Mouse (Mus musculus) B cell, adult 2 months (primary cell): ENCODE measurements around the gene Atp2c1.

ENCODE experiments used
- DNase-seq, 2 experiments: peaks; one replicate each; pipeline ENCODE4 v3.0.0; 2022

Gene Atp2c1

DNA sequence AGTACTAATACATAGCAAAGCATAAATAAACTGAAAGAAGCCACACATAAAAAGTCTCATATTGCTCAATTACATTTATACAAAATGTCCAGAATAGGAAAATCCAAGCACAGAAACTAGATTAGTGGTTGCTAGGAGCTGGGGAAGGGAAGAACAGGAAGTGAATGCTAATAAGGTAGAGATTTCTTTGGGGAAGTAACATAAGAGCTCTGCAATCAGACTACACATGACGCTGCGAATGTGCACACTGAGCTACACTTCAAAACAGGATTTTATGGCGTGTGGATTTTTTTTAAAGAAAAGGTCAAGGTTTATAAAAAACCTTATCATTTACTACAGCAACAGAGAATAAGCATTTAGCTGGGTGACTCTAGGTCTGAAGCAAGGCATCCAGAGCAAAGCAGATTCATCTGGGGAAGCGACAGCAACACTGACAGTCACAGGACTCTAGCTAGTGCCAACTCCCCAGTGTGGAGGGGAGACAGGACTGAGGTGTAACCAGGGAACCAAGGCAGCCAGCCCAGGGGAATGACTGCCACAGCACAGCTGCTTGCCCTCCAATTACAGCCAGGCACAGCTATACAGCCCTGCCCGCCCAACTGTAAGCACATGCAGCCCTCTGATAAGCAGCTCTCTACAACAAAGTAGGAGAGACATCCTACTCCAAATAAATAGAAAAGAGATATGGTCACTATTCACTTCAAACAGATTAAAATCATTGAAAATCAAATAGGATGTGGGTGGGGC lies 42.6 kb downstream of the Atp2c1 start:
- no peak for DNase-seq

DNA sequence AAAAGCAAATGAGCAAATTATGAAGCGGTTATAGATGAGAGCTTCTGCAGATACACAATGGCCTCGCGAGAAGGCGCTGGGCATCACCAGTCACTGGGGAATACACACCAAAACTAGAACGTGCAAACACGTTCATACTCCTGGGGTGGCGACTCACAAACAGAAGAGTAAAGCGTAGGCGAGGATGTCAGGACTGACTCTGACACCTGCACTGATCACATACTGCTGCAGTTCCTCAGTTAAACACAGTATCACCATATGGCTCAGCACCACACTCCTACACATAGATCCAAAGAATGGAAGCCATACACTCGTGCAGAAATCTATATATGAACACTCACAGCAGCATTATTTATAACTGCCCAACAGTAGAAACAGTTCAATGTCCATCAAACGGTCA lies 43.2 kb downstream of the Atp2c1 start:
- DNase-seq = no peak

DNA sequence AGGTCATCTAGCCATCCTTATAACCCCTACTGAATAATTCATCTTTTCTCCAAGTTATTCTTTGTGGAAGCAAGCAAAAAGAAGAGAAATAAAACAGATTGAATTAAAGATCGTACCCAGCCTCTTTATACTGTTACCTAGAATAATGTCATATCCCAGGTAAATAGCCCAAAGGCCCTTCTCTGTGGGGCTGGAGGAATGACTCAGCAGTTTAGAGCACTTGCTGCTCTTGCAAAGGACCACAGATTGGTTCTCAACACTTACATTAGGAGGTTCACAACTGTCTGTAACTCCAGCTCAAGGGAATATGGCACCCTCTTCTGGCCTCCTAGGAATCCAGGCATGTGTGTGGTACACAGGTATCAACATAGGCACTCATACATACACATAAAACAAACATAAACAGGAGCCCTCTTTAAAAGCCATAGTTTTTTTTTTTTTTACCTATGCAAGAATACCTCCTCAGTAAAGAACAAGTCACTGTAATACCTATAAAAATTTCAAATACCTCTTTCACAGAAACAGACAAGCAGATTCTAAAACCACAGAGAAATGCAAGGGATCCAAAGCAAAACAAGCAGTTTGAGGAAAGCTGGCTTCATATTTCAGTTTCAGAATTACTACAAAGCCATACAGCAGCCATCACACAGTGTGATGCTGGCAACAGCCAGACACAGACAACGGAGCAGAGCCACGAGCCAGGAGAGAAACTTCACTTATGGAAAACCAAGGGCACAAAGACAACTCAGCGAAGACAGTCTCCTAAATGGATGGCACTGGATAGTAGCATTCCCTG lies 44.2 kb downstream of the Atp2c1 start:
- DNase-seq = no peak

DNA sequence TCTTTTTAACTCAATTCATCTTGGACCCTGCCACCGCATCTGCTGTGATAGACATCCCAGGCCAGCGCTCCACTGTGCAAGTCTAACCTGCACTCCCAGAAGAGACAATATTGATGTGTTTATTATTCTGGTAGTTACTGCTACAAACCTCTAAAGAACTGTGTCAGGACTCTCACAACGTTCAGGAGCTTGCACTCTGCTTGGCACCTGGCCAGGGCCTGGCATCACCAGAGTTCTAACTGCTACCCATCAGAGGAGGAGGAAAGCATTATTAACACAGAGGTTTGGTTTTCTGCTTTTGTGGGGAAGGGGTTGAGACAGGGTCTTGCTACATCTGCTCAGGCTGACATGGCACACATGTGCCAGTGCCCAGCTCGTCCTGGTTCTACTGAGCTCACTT lies 45.0 kb downstream of the Atp2c1 start:
- no peak for DNase-seq

DNA sequence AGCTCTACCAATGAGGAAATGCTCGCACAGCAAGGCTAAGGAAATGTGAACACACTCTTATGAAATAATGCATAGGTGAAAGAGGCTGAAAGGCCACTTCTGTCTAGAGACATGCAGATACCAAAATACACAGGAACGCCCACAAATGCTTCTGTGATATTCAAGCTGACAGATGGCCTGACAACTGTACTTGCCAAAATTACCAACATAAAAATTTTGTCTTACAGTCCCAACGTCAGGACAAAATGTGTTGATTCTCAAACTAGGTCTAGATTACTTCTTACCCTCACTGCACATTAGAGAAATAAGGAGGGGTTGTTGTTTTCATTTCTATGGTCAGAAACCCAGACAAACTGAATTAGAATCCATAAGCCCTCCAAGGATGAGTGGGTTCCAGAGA lies 51.0 kb downstream of the Atp2c1 start:
- DNase-seq = no peak

DNA sequence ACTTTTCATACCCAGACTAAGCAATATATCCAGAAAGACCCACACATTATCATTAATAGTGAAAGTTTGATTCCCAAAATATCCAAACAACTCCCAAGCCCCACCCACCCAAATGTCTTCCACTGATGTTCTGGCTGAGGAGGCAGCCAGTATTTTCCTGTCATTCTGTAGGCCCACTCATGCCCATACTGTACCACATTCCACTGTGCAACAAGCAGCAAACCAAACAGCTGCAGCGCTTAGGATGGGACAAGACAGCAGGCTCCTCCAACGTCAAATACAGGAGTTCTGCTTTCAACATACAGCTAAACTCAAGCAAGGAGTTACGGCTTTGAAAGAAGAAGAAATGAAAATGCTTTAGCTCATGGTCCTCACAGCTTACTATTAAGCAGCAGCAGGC lies 52.2 kb downstream of the Atp2c1 start:
- DNase-seq = no peak

DNA sequence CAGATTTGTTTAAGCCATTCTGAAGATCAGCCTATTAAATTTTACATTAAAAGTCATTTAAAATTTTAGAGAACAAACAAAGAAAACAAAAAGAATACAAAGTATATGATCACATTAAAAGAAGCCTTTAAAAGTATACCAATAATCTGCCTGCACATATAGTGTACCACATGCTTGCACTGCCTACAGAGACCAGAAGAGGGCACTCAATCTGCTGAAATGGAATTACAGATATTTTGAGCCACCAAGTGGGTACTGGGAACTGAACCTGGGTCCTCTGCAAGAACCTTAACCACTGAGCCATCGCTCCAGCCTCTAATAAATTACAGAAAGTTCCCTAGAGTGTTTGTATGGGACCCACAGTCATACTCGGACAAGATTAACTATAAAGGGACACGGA lies 59.3 kb downstream of the Atp2c1 start:
- DNase-seq = peak; percentile 29 to 38

DNA sequence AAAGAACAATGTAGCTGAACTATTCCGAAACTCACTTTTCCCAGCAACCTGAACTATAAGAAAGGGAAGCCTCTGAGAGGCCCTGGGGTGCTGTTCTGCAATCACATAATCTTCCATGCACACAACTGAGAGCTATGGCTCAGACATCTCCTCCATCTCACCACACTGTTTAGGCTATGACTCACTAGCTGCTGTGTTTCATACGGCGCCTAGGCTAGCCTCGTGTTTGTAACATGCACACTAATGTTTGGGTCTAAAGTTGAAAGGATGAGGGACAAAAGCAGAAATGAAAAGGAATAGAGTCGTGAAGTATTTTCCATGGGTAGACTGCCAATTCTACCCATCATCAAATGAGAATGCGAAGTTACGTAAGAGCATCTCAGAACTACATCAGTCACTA lies 65.6 kb downstream of the Atp2c1 start:
- DNase-seq = no peak

DNA sequence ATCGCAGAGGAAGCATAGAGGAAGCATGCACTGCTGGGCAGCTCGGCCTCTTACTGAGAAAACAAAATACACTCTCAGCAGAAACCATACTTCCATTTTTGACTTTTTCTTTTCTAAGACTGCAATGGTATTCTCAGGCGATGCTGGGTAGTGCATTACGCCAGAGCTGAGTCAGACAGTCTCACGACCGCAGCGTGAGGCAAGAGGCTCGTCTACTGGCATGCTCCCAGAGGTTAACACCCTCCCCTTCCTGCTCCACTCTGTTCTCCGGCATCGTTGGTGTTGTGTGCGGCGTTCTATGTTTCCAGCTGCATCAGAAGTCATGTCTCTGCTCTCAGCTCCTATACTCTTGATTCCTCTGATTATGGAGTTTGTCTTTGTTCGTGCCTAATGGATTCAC lies 68.1 kb downstream of the Atp2c1 start:
- DNase-seq = no peak

DNA sequence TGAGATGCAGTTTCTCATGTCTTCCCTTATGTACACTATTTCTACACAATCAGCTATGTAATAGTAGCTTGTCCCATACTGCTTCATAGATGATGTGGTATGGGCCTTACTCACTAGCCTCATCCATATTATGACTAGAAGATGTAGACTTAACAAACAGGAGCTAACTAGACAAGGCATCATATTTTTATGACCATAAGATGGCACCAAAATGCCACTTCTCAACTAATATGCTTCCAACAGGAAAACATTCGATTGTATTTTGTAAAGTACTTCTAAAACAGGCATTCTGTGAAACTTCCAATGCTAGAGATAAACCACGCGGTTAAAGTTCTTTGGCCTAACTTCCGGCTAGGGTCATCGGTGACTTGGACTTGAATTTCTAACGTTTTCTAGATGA lies 118.6 kb downstream of the Atp2c1 start:
- no peak for DNase-seq

DNA sequence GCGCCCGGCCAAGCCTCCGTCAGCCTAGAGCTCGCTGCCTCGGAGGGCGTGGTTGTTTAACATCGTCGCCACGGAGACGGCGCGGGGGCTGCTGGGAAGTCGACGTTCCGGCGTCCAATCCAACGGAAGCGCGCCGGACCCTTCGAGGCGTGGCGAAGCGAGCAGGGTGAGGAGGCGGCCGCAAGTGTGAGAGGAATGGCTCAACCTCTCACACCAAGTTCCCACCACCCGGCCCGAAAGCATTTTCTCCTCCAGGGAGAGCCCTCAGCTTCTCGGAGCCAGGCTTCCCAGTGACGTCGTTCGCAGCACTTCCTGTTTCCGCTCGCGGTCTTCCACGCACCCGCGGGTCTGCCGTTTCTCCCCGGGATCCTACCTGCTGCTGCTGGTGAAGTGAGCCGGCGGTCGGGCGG lies 131.9 kb downstream of the Atp2c1 start, which contains the start of the genes Aste1 and Nek11:
Aste1 (plus strand) TSS at position 175 of the 410 bp plus-strand sequence.
Nek11 (minus strand) TSS at position 307 of the 410 bp plus-strand sequence.
- peak; percentile 97 for DNase-seq

DNA sequence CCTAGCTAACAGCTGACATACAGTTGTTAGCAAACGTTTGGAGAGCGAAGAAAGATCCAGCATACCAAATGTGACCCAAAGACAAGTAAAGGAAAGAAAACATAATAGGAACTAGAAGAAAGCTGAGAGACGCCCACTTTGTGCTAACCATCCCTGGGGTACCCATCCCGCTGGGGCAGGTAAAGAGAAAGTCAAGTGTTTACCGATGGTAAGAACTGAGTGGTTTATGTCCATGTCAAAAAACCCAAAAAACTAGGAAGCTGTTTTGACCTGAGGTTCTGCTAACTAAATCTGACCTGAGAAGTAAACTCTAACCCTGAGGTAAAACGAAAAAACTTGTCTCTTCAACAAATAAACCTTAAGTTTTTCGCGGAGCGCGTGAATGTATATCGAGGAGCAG lies 132.4 kb downstream of the Atp2c1 start:
- no peak for DNase-seq

DNA sequence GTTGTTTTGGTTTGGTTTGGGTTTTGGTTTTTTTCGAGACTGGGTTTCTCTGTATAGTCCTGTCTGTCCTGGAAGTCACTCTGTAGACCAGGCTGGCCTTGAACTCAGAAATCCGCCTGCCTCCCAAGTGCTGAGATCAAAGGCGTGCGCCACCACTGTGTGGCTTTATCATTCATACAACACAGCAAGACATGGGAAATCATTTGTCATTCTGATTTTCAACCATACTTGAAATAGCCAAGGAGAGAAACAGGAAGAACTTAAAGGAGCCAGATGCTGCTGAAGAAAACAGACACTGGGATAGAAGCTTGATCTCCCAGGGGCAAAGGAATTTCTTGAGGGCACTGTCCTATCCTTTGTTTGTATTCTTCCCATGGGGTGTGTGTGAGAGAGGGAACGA lies 136.5 kb downstream of the Atp2c1 start:
- DNase-seq = no peak

DNA sequence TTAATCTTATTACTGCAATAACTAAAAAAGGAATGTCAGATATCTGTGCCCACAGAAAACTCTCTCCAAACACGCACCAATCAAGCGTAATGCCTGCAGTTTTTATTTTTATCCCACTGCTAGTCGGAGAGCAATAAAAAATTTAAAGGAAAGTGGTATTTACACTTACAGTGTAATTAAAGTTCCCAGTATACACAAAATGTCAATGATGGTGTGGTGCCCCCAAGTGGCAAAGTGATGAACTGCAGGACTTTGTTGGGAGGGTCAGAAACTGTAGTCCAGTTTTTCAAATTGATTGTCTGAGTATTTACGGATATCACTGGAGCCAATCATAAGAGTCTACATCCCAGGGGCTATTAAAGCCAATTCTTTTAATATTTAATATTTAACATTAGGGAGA lies 137.8 kb downstream of the Atp2c1 start:
- DNase-seq = peak; percentile 85 to 88

DNA sequence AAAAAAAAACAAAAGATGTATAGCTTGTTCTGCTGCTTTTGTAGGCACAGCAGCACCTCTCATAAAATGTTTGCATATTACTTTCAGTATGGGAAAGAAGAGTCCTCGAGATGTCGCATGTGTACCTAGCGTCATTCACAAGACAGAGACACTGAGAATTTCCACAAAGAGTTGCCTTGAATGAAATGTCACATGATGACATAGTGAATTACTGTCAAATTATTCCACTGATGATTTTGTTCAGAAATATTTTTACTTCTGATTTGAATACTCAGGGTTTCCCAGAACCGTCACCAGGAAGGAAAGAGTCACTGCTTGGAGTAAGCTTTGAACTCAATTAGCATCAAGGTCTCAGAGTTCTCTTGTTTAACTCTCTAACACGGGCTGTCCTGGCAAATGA lies 139.7 kb downstream of the Atp2c1 start:
- no peak for DNase-seq

DNA sequence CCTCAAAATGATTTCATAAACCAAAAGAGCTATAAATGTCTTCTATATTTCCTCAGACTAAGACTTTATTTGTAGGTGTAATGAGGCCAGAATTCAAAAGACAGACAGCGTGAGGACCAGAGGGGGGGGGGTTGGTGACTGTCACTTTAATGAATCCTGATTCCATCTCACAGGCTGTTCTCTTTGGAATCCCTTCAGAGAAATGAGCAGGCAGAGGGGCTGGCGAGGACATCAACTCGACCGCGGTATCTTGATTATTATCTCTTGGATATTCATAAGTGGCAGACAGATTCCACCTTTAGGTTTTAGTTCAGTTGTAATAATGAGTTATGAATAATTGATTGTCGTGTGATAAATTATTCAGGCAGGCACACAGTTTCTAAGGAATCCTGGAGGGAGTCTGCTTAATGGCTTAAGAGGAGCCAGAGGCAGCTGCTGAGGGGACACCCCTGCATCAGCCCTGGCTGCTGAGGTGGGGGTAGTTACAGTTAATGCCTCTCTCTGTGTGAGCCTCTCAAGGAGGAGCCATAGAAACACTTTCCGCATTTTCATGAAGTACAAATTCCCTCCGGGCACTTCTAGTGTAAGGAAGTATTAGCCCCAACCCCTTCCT lies 147.5 kb downstream of the Atp2c1 start:
- no peak for DNase-seq

DNA sequence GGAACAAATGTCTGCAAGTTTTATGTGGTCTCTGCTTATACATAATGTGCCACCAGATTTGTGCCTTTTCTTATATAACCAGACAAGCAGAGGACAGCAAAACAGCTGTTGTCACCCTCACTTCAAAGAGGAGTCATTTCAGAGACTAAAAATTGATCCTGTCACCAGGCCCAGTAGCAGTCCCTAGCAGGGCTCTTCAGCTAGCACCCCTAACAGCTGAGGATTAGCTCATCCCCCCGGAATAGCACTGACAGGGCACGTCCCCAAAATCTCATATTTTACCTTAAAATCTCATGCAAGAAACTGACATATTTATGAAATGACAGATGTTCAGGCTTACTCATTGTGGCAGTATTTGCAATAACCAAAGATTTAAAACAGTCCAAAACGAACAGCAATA lies 149.5 kb downstream of the Atp2c1 start:
- no peak for DNase-seq

DNA sequence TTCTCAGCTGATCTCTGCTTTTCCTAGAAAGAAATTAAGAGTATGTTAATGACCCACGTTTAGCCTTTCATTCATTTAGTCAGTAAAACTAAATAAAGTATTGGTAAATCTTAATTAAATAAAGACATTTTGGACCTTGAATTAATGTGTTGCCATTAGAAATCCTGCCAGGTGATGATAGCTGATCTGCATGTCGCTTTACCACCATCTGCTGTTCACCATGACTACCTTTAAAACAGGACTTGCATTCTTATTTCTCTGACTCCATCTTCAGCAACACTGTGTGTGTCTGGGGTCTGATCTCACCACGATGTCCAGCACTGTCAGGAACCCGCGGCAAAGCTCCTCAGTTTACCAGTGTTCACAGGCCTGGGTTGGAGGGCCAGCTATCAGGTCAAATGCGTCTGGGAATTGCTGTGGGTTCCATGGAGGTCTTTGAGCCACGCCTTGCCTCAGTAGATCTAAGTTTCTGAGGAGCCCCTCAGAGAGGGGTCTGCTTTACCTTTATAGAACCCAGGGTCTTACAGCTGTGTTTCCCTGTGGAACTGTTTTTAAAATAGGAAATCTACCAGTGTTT lies 150.1 kb downstream of the Atp2c1 start:
- DNase-seq = no peak

DNA sequence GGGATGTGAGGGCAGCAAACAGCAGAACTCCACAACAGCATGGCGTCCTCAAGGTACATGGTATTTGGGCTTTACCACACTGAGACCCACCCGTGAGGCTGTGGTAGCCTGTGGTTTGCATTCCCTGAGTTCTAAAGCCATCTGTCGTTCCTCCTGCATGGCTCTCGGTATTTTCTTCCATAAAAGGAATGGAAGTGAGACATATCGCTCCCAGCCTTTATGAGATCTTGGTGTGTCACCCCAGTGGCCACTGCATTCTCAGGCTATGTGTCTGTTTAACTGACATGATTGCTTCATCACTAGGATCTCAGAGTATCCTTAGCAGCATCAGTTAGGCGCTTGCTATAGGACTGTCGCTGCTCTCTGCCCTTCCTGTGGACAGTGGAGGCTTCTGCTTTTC lies 150.7 kb downstream of the Atp2c1 start:
- DNase-seq = no peak

DNA sequence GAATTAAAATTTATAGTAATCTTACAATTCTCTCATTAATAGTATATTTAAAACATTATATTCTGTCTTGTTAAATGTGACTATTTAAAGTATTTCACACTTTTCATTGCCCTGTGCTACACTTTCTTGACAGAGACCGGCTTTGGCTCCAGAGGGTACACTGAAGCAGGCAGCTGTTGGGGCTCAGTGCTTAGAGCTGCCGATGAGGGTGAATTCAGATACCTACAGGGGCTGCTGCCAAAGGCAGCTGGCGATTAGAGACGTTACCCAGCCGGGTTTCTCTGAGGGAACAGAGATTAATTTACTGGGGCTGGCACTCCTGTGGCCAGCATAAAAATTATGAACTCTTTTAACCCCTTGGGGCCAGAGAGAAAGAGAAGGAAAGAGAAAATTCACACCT lies 152.8 kb downstream of the Atp2c1 start:
- no peak for DNase-seq

DNA sequence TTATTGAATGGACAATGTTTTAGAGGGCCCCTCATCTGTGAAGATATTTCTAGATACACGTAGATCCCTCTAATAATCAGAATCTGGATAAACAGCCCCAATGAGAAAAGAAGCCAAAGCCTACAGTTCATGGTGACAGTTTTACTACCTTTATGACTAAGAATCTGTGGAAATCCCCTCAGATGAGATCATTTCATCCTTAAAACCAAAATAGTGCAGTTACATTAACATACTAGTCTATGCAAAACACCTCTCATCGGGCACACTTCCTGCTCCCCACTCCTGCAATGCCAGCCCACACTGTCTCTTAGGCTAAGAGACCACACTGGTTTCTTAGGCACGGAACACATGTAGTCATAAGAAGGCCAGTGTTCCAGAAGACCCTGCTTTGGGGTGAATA lies 158.5 kb downstream of the Atp2c1 start:
- DNase-seq = peak; percentile 27 to 29

DNA sequence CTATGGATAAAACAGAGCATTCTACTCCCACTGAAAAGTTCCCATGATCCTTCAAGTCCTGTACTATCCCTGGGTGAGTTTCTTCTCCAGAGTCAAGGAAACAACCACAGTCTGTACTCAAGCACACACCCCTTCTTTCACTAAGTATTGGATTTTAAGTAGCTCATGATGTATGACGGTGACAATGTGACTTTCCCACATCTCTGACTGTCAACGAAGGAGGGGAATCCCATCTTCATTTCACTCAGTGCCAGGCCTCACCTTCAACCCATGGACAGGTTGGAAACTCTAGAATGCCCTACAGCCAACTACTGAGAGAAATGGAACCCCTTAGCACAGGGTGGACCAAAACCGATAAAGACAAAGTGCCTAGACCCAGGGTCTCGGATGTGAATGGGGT lies 160.9 kb downstream of the Atp2c1 start:
- DNase-seq = no peak

DNA sequence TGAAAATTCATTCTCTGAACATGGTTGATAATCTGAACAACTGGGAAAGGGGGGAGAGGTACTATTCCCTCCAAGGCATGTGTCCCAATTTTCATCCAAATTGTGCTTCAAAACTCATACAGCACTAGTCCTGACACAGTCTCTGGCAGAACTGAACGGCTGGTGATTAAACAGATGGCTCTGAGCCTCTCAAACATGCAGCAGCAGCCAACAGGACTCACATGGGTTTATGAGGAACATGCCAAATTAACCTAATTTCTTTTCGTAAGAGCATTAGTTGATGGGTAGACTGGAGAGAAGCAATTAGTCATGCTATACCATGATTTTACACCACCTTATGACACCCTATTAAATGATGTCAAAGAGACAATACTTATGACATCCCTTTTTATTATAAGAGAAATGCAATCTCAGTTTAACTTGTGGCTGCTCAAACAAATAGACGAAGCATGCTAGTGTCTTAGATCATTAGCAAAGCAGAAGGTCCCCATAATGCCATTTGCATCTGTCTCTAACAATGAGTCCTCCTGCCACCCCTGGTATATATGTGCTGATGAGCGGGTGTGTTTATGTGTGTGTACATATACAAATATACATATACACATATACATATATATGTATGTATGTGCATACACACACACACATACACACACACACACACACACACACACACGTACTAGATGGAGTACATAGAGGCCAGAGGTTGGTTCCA lies 163.4 kb downstream of the Atp2c1 start:
- no peak for DNase-seq
